In genomic region chr2:122351931-122352329, GRCm38 (mm10) we compare ENCODE assay signal across 10 mouse cellular contexts. TPM values are rescaled to one million over a fixed set of nuclear protein-coding genes. Genes with fewer than 3 reads are reported as not detected.
DNase-seq lines count a peak whose midpoint lies in the region; ATAC-seq lines count a peak whose summit lies in the region.
"Had no signal": no experiment of that assay in that cellular context is flagged by ENCODE, and none has a peak within 500 bp of the region (broad histone marks: within the 10 kb centered on the region; RNA-seq: fewer than 3 reads in every experiment).

No protein-coding gene starts in this region.

- peaks cover 66% of the 10 kb centered on the region for H3K4me1 ChIP-seq in forebrain, embryonic 13.5 days
- peaks cover 47% of the 10 kb centered on the region for H3K4me1 ChIP-seq in neural tube, embryonic 14.5 days (ENCODE audit: control insufficient read depth, insufficient read depth, low read length)

- peak overlapping the region; percentile 29 for H3K4me2 ChIP-seq in forebrain, embryonic 13.5 days
- no peak overlapping the region for H3K4me2 ChIP-seq in neural tube, embryonic 14.5 days (ENCODE audit: low read depth, low read length)

- H3K4me3 ChIP-seq in forebrain, embryonic 13.5 days = no peak overlapping the region
- no peak overlapping the region for H3K4me3 ChIP-seq in neural tube, embryonic 14.5 days (ENCODE audit: low read depth, low read length)
- H3K4me3 ChIP-seq: erythroblast, embryonic 14.5 days; megakaryocyte, embryonic 14.5 days had no signal

- 12% methylated on average over 4 of the region's 4 CpGs for WGBS in forebrain, embryonic 13.5 days
- WGBS in neural tube, embryonic 14.5 days = 7% methylated on average over 4 of the region's 4 CpGs

- no peak for ATAC-seq in frontal cortex, adult (ENCODE audit: low TSS enrichment)
- peak; percentile 65 for ATAC-seq in forebrain, embryonic 13.5 days
- ATAC-seq in neural tube, embryonic 14.5 days (ENCODE audit: low read depth) = peak; percentile 38
- no peak for ATAC-seq in megakaryocyte progenitor cell, adult 5-6 weeks (replicated peaks; ENCODE audit: poor library complexity)

- peaks cover 23% of the 10 kb centered on the region for H3K36me3 ChIP-seq in forebrain, embryonic 13.5 days (ENCODE audit: poor library complexity, severe bottlenecking)
- peaks cover 19% of the 10 kb centered on the region; the same call in 1 of the 2 replicates for H3K36me3 ChIP-seq in neural tube, embryonic 14.5 days (ENCODE audit: control insufficient read depth, insufficient read depth, low read length)

- peak; percentile 70 to 71 for DNase-seq in frontal cortex, postnatal 10 days (ENCODE audit: low spot score in 2 of 2)
- peak; percentile 48 for DNase-seq in R1 (ENCODE audit: low read depth, low spot score)
- DNase-seq in kidney, postnatal 4 days = peak; percentile 69 to 71
- no peak for DNase-seq in embryo, embryonic 9.5 days (ENCODE audit: extremely low spot score)

- H3K9me3 ChIP-seq in forebrain, embryonic 13.5 days (replicated peaks) = no peaks in the 10 kb centered on the region
- no peaks in the 10 kb centered on the region for H3K9me3 ChIP-seq in neural tube, embryonic 14.5 days (ENCODE audit: control insufficient read depth, low read length)
- H3K9me3 ChIP-seq: megakaryocyte, embryonic 14.5 days had no signal

- H3K27me3 ChIP-seq in forebrain, embryonic 13.5 days = peaks cover 31% of the 10 kb centered on the region
- no peaks in the 10 kb centered on the region for H3K27me3 ChIP-seq in neural tube, embryonic 14.5 days (ENCODE audit: control insufficient read depth, insufficient read depth, low read length)

- no peak overlapping the region for H3K9ac ChIP-seq in forebrain, embryonic 13.5 days
- H3K9ac ChIP-seq in neural tube, embryonic 14.5 days (replicated peaks; ENCODE audit: low read depth, low read length) = no peak overlapping the region

- peak overlapping the region; percentile 94 for H3K27ac ChIP-seq in forebrain, embryonic 13.5 days
- peak overlapping the region; percentile 85 for H3K27ac ChIP-seq in neural tube, embryonic 14.5 days (ENCODE audit: low read depth, low read length)

RNA-seq across cellular contexts. Expression of gene Shf, which starts 17.0 kb away (rescaled TPM):
- 6.2 and 6.8 TPM in 2 replicates for polyA plus RNA-seq in forebrain, embryonic 13.5 days (2015; fragmentation: Nextera tagmentation; extraction: Ambion mirVana)
- polyA plus RNA-seq in neural tube, embryonic 14.5 days (2014; fragmentation: Nextera tagmentation; extraction: Ambion mirVana) = 16.7 and 17.5 TPM in 2 replicates
- total RNA-seq in megakaryocyte progenitor cell, adult 5-6 weeks (2015) = 2.2 and 3.7 TPM in 2 replicates
- total RNA-seq in megakaryocyte progenitor cell, adult 5-6 weeks (2017) = 2.1 and 2.4 TPM in 2 replicates

RNA-seq across cellular contexts. Expression of gene Duox1, which starts 36.5 kb away (rescaled TPM):
- polyA plus RNA-seq in forebrain, embryonic 13.5 days (2015; fragmentation: Nextera tagmentation; extraction: Ambion mirVana) = 0.04 TPM in 1 of 2 replicates, not detected in the other
- 0.13 and 0.15 TPM in 2 replicates for polyA plus RNA-seq in neural tube, embryonic 14.5 days (2014; fragmentation: Nextera tagmentation; extraction: Ambion mirVana)
- total RNA-seq in megakaryocyte progenitor cell, adult 5-6 weeks (2015) = not detected in 2 replicates
- not detected in 2 replicates for total RNA-seq in megakaryocyte progenitor cell, adult 5-6 weeks (2017)
- polyA plus RNA-seq: erythroblast, embryonic 14.5 days had no signal

RNA-seq across cellular contexts. Expression of gene Duoxa1, which starts 38.4 kb away (rescaled TPM):
- polyA plus RNA-seq in forebrain, embryonic 13.5 days (2015; fragmentation: Nextera tagmentation; extraction: Ambion mirVana) = not detected in 2 replicates
- 0.32 TPM in 1 of 2 replicates, not detected in the other for polyA plus RNA-seq in neural tube, embryonic 14.5 days (2014; fragmentation: Nextera tagmentation; extraction: Ambion mirVana)
- not detected in 2 replicates for total RNA-seq in megakaryocyte progenitor cell, adult 5-6 weeks (2015)
- not detected in 2 replicates for total RNA-seq in megakaryocyte progenitor cell, adult 5-6 weeks (2017)
- polyA plus RNA-seq: erythroblast, embryonic 14.5 days had no signal

RNA-seq across cellular contexts. Expression of gene Duoxa2, which starts 53.2 kb away (rescaled TPM):
- polyA plus RNA-seq in forebrain, embryonic 13.5 days (2015; fragmentation: Nextera tagmentation; extraction: Ambion mirVana) = not detected in 2 replicates
- 0.17 and 0.37 TPM in 2 replicates for polyA plus RNA-seq in neural tube, embryonic 14.5 days (2014; fragmentation: Nextera tagmentation; extraction: Ambion mirVana)
- total RNA-seq in megakaryocyte progenitor cell, adult 5-6 weeks (2015) = not detected in 2 replicates
- total RNA-seq in megakaryocyte progenitor cell, adult 5-6 weeks (2017) = not detected in 2 replicates
- polyA plus RNA-seq: erythroblast, embryonic 14.5 days had no signal

RNA-seq across cellular contexts. Expression of gene Duox2, which starts 53.7 kb away (rescaled TPM):
- not detected in 2 replicates for polyA plus RNA-seq in forebrain, embryonic 13.5 days (2015; fragmentation: Nextera tagmentation; extraction: Ambion mirVana)
- polyA plus RNA-seq in neural tube, embryonic 14.5 days (2014; fragmentation: Nextera tagmentation; extraction: Ambion mirVana) = not detected in 2 replicates
- total RNA-seq in megakaryocyte progenitor cell, adult 5-6 weeks (2015) = not detected in 2 replicates
- not detected in 2 replicates for total RNA-seq in megakaryocyte progenitor cell, adult 5-6 weeks (2017)
- polyA plus RNA-seq: erythroblast, embryonic 14.5 days had no signal

Comparison
In these comparisons a context has a peak if more than half of its experiments do, and no peak if none do; other contexts are left out.
1. ATAC-seq: peak in forebrain, embryonic 13.5 days (single experiment) and neural tube, embryonic 14.5 days (single experiment); none in frontal cortex, adult (single experiment) and megakaryocyte progenitor cell, adult 5-6 weeks (single experiment).